In genomic region chr16:35022242-35023137, GRCm38 (mm10) we compare ENCODE assay signal across 8 mouse cellular contexts. TPM values are rescaled to one million over a fixed set of nuclear protein-coding genes. Genes with fewer than 3 reads are reported as not detected.
A peak's percentile ranks its signal among the peaks of the same experiment; 100 is the strongest.
DNase-seq lines count a peak whose midpoint lies in the region; ATAC-seq and TF ChIP-seq lines count a peak whose summit lies in the region.

Gene Hacd2, plus strand, starts transcription at chr16:35022428.

- peak within 1 kb of the TSS; percentile 68 for H3K4me2 ChIP-seq in forebrain, embryonic 15.5 days (replicated peaks)

- ATAC-seq in forebrain, embryonic 15.5 days (replicated peaks) = peak; percentile 99
- ATAC-seq in neutrophil, adult 5-6 weeks (ENCODE audit: extremely low read depth, insufficient number of reproducible peaks, low FRiP score, poor library complexity, severe bottlenecking) = peak; percentile 97

- H3K9ac ChIP-seq in forebrain, embryonic 15.5 days (replicated peaks) = peak within 1 kb of the TSS; percentile 76

- intact Hi-C loops in heart, postnatal 25 days (cut with DNase I) = no loop called here

- TF ChIP-seq CTCF in lung, adult 2 months (IDR thresholded peaks at IDR 0.05; ENCODE audit: insufficient read depth, low read length) = no peak

- peaks cover 3% of the 10 kb centered on the region; the same call in 1 of the 2 replicates for H3K4me1 ChIP-seq in forebrain, embryonic 15.5 days
- H3K4me1 ChIP-seq in lung, adult 2 months (ENCODE audit: control insufficient read depth, insufficient read depth, low read length) = no peaks in the 10 kb centered on the region

- H3K9me3 ChIP-seq in forebrain, embryonic 15.5 days = no peaks in the 10 kb centered on the region

- peak within 1 kb of the TSS; percentile 75 for H3K4me3 ChIP-seq in forebrain, embryonic 15.5 days
- H3K4me3 ChIP-seq in lung, adult 2 months (replicated peaks; ENCODE audit: extremely low read depth, low read depth, low read length) = peak within 1 kb of the TSS; percentile 69

- H3K27ac ChIP-seq in forebrain, embryonic 15.5 days (replicated peaks) = peak within 1 kb of the TSS; percentile 76

- WGBS in forebrain, embryonic 15.5 days = under 1% methylated on average over 77 of the region's 97 CpGs
- 1% methylated on average over 89 of the region's 97 CpGs for WGBS in lung, adult 2 months

- peak; percentile 48; the same call in 1 of the 2 replicates for TF ChIP-seq POLR2A in lung, adult 2 months (IDR thresholded peaks at IDR 0.05; ENCODE audit: borderline replicate concordance, extremely low read depth, low read depth, low read length)

- H3K36me3 ChIP-seq in forebrain, embryonic 15.5 days = 0 out of 2 replicates have a peak, but pooled peaks cover 3% of the 10 kb centered on the region

- DNase-seq in ES-CJ7 (ENCODE audit: low read depth, low spot score) = peak; percentile 95
- DNase-seq in cerebellum, adult 11 months = peak; percentile 94
- peak; percentile 91 for DNase-seq in heart, postnatal 25 days (ENCODE audit: low spot score)
- DNase-seq in layer of hippocampus, adult 18-20 months (ENCODE audit: low spot score in 2 of 2) = peak; percentile 93 to 95
- DNase-seq in lung, adult 2 months = peak; percentile 95
- peak; percentile 88 for DNase-seq in thymus, adult 18-20 months

- peaks cover 23% of the 10 kb centered on the region; the same call in 1 of the 2 replicates for H3K27me3 ChIP-seq in forebrain, embryonic 15.5 days

RNA-seq across cellular contexts. Expression of gene Hacd2, which starts in this region (rescaled TPM):
- 39.6 and 41.6 TPM in 2 replicates for polyA plus RNA-seq in forebrain, embryonic 15.5 days (2015; fragmentation: Nextera tagmentation; extraction: Ambion mirVana)
- 10 to 100 TPM in 1 of 2 experiments, 1 to 10 TPM in 1; 7.4 to 11.5 TPM for total RNA-seq in heart, postnatal 25 days (2021)
- total RNA-seq in layer of hippocampus, adult 18-20 months (2021) = 10 to 100 TPM; 30.4 to 35.9 TPM
- 22.5 and 22.7 TPM in 2 replicates for polyA plus RNA-seq in lung, adult 2 months (2012; rRNA removed)
- 7.1 and 9.5 TPM in 2 replicates for total RNA-seq in neutrophil, adult 5-6 weeks (2017)

Comparison
In these comparisons a context has a peak if more than half of its experiments do, and no peak if none do; other contexts are left out.
1. Peak in every context shown above with its lines: DNase-seq, ATAC-seq, H3K4me3 ChIP-seq and H3K27ac ChIP-seq.